Mouse (Mus musculus) lung, adult 2 months (tissue): Measurements from ENCODE around the gene Lgals12.

Experiments used
- CTCF ChIP-seq: fragments of 200-500 bp; IDR thresholded peaks from 2 replicates; pipeline ENCODE4 v1.5.1; 2011; ENCODE audit warnings: mild to moderate bottlenecking, low read length, control low read depth; ENCODE audit not compliant: insufficient read depth
- POLR2A ChIP-seq: fragments of 200-500 bp; IDR thresholded peaks from 2 replicates; pipeline ENCODE4 v1.6.1; 2011; ENCODE audit warnings: low read depth, mild to moderate bottlenecking, control low read depth, low read length, borderline replicate concordance; ENCODE audit errors: extremely low read depth

- TF ChIP-seq CTCF (no peak), POLR2A (no peak)
These were observed 45.5 kb downstream of the Lgals12 start for GRCm38 (mm10) chr19:7561456-7561855.
